11 mouse cellular contexts compared by ENCODE assay signal in genomic region chr1:91181784-91182450, GRCm38 (mm10). TPM values are rescaled to one million over a fixed set of nuclear protein-coding genes. Genes with fewer than 3 reads are reported as not detected.
A peak's percentile ranks its signal among the peaks of the same experiment; 100 is the strongest.
DNase-seq lines count a peak whose midpoint lies in the region; ATAC-seq and TF ChIP-seq lines count a peak whose summit lies in the region.
"Had no signal": no experiment of that assay in that cellular context is flagged by ENCODE, and none has a peak within 500 bp of the region (broad histone marks: within the 10 kb centered on the region; RNA-seq: fewer than 3 reads in every experiment).

No protein-coding gene starts in this region.

- no peaks in the 10 kb centered on the region; the same call in 1 of the 2 replicates for H3K4me1 ChIP-seq in embryonic facial prominence, embryonic 11.5 days (ENCODE audit: control insufficient read depth, insufficient read depth, low read length)
- peaks cover 31% of the 10 kb centered on the region for H3K4me1 ChIP-seq in embryonic facial prominence, embryonic 10.5 days
- peaks cover 6% of the 10 kb centered on the region for H3K4me1 ChIP-seq in bone marrow, adult 2 months (ENCODE audit: control insufficient read depth, insufficient read depth, low read length)
- no peaks in the 10 kb centered on the region for H3K4me1 ChIP-seq in intestine, postnatal 0 days (replicated peaks; ENCODE audit: control insufficient read depth, insufficient read depth, low read length)
- peaks cover 10% of the 10 kb centered on the region for H3K4me1 ChIP-seq in forebrain, embryonic 15.5 days

- TF ChIP-seq CTCF in left cerebral cortex, adult 2 months (IDR thresholded peaks at IDR 0.05), result no peak
- no peak for TF ChIP-seq CTCF in bone marrow, adult 2 months (IDR thresholded peaks at IDR 0.05; ENCODE audit: control insufficient read depth, insufficient read depth, low read length)
- no peak for TF ChIP-seq CTCF in intestine, postnatal 0 days (IDR thresholded peaks at IDR 0.05; ENCODE audit: low read depth)

- no peak overlapping the region for H3K4me2 ChIP-seq in embryonic facial prominence, embryonic 11.5 days (ENCODE audit: low read depth, low read length)
- H3K4me2 ChIP-seq in intestine, postnatal 0 days (replicated peaks; ENCODE audit: low read depth), result peak overlapping the region; percentile 32
- no peak overlapping the region for H3K4me2 ChIP-seq in forebrain, embryonic 15.5 days (replicated peaks)
- H3K4me2 ChIP-seq: forebrain, embryonic 13.5 days; limb, embryonic 12.5 days had no signal

- H3K27me3 ChIP-seq in embryonic facial prominence, embryonic 11.5 days (ENCODE audit: control insufficient read depth, insufficient read depth, low read length), result peaks cover 12% of the 10 kb centered on the region; the same call in 1 of the 2 replicates
- peaks cover 51% of the 10 kb centered on the region for H3K27me3 ChIP-seq in embryonic facial prominence, embryonic 10.5 days (replicated peaks; ENCODE audit: low read depth, poor library complexity, severe bottlenecking)
- peaks cover 10% of the 10 kb centered on the region; the same call in 1 of the 2 replicates for H3K27me3 ChIP-seq in intestine, postnatal 0 days (replicated peaks; ENCODE audit: control insufficient read depth, insufficient read depth, low read length)
- peaks cover 21% of the 10 kb centered on the region for H3K27me3 ChIP-seq in forebrain, embryonic 15.5 days
- H3K27me3 ChIP-seq: Patski had no signal

- no peaks in the 10 kb centered on the region for H3K9me3 ChIP-seq in embryonic facial prominence, embryonic 11.5 days (replicated peaks; ENCODE audit: control insufficient read depth, low read length)
- no peaks in the 10 kb centered on the region for H3K9me3 ChIP-seq in embryonic facial prominence, embryonic 10.5 days
- H3K9me3 ChIP-seq in intestine, postnatal 0 days (ENCODE audit: control insufficient read depth), result no peaks in the 10 kb centered on the region
- no peaks in the 10 kb centered on the region for H3K9me3 ChIP-seq in forebrain, embryonic 15.5 days
- H3K9me3 ChIP-seq: forebrain, embryonic 13.5 days; limb, embryonic 12.5 days had no signal

- no peak for TF ChIP-seq POLR2A in bone marrow, adult 2 months (IDR thresholded peaks at IDR 0.05; ENCODE audit: borderline replicate concordance, control insufficient read depth, low read depth, low read length)

- no peak overlapping the region for H3K9ac ChIP-seq in embryonic facial prominence, embryonic 11.5 days (replicated peaks; ENCODE audit: low read length)
- no peak overlapping the region for H3K9ac ChIP-seq in intestine, postnatal 0 days (ENCODE audit: low read depth, low read length)
- H3K9ac ChIP-seq in forebrain, embryonic 15.5 days (replicated peaks), result no peak overlapping the region
- H3K9ac ChIP-seq: forebrain, embryonic 13.5 days; limb, embryonic 12.5 days had no signal

- no peak overlapping the region for H3K27ac ChIP-seq in embryonic facial prominence, embryonic 11.5 days (replicated peaks; ENCODE audit: low read depth, low read length)
- no peak overlapping the region for H3K27ac ChIP-seq in embryonic facial prominence, embryonic 10.5 days (replicated peaks)
- H3K27ac ChIP-seq in left cerebral cortex, adult 2 months, result peak overlapping the region; percentile 92
- no peak overlapping the region for H3K27ac ChIP-seq in bone marrow, adult 2 months (ENCODE audit: control insufficient read depth, insufficient read depth, low read depth, low read length, poor library complexity)
- H3K27ac ChIP-seq in intestine, postnatal 0 days (ENCODE audit: low read depth, low read length), result no peak overlapping the region
- H3K27ac ChIP-seq in forebrain, embryonic 15.5 days (replicated peaks), result no peak overlapping the region
- H3K27ac ChIP-seq: forebrain, embryonic 13.5 days; limb, embryonic 12.5 days had no signal

- peak; percentile 7 for DNase-seq in embryonic facial prominence, embryonic 11.5 days (ENCODE audit: low spot score)
- no peak for DNase-seq in embryonic facial prominence, embryonic 10.5 days (ENCODE audit: low spot score)
- no peak for DNase-seq in left cerebral cortex, adult 2 months (ENCODE audit: extremely low spot score in 1 of 2, low spot score in 2 of 2)
- no peak for DNase-seq in left cerebral cortex, postnatal 10 days (ENCODE audit: extremely low spot score in 1 of 2, low spot score in 2 of 2)
- no peak for DNase-seq in urinary bladder, postnatal 25 days (ENCODE audit: low spot score)

- no peak overlapping the region for H3K4me3 ChIP-seq in embryonic facial prominence, embryonic 11.5 days (ENCODE audit: low read depth, low read length)
- no peak overlapping the region for H3K4me3 ChIP-seq in embryonic facial prominence, embryonic 10.5 days
- H3K4me3 ChIP-seq in left cerebral cortex, adult 2 months, result peak overlapping the region; percentile 74
- H3K4me3 ChIP-seq in bone marrow, adult 2 months (replicated peaks; ENCODE audit: control insufficient read depth, low read depth, low read length), result peak overlapping the region; percentile 6
- H3K4me3 ChIP-seq in intestine, postnatal 0 days (ENCODE audit: low read depth, low read length), result no peak overlapping the region
- no peak overlapping the region for H3K4me3 ChIP-seq in forebrain, embryonic 15.5 days
- H3K4me3 ChIP-seq: forebrain, embryonic 13.5 days; limb, embryonic 12.5 days had no signal

- 49% methylated on average over 12 of the region's 12 CpGs for WGBS in embryonic facial prominence, embryonic 11.5 days
- WGBS in embryonic facial prominence, embryonic 10.5 days, result 57% methylated on average over 12 of the region's 12 CpGs
- 4% methylated on average over 12 of the region's 12 CpGs for WGBS in bone marrow, adult 2 months
- WGBS in intestine, postnatal 0 days, result 20% methylated on average over 12 of the region's 12 CpGs
- 60% methylated on average over 12 of the region's 12 CpGs for WGBS in forebrain, embryonic 15.5 days

- intact Hi-C loops in left cerebral cortex, adult 2 months (cut with DNase I), result loop anchor here (5.0 kb wide), 1 partner anchor 200 kb away; no protein-coding TSS in a partner anchor
- intact Hi-C loops in left cerebral cortex, postnatal 10 days (cut with DNase I), result loop anchor here (2.0 kb wide), 1 partner anchor 29 kb away; no protein-coding TSS in a partner anchor

- H3K36me3 ChIP-seq in embryonic facial prominence, embryonic 11.5 days (replicated peaks; ENCODE audit: control insufficient read depth, insufficient read depth, low read depth, low read length), result no peaks in the 10 kb centered on the region
- no peaks in the 10 kb centered on the region for H3K36me3 ChIP-seq in embryonic facial prominence, embryonic 10.5 days (replicated peaks)
- H3K36me3 ChIP-seq in intestine, postnatal 0 days (ENCODE audit: control insufficient read depth, insufficient read depth), result no peaks in the 10 kb centered on the region
- H3K36me3 ChIP-seq in forebrain, embryonic 15.5 days, result no peaks in the 10 kb centered on the region
- H3K36me3 ChIP-seq: limb, embryonic 12.5 days had no signal

- no peak for ATAC-seq in embryonic facial prominence, embryonic 11.5 days (replicated peaks; ENCODE audit: insufficient number of reproducible peaks, low FRiP score, low TSS enrichment, low read depth)
- ATAC-seq in intestine, postnatal 0 days, result no peak
- no peak for ATAC-seq in forebrain, embryonic 15.5 days (replicated peaks)
- ATAC-seq: forebrain, embryonic 13.5 days; Patski had no signal

RNA-seq across cellular contexts. Expression of gene Ramp1, which starts 2.3 kb away (rescaled TPM):
- polyA plus RNA-seq in embryonic facial prominence, embryonic 11.5 days (2014; fragmentation: Nextera tagmentation; extraction: Ambion mirVana), result 0.21 and 0.41 TPM in 2 replicates
- polyA plus RNA-seq in embryonic facial prominence, embryonic 10.5 days (2016; fragmentation: Nextera tagmentation; extraction: Ambion mirVana), result 0.47 and 0.61 TPM in 2 replicates
- total RNA-seq in left cerebral cortex, adult 2 months (2021), result 10 to 100 TPM; 52.6 to 53.0 TPM
- 10 to 100 TPM; 33.9 to 37.5 TPM for total RNA-seq in left cerebral cortex, postnatal 10 days (2021)
- polyA plus RNA-seq in bone marrow, adult 2 months (2011; ENCODE audit: insufficient read depth, insufficient read length, low replicate concordance, missing spikeins), result 12.9 and 22.2 TPM in 2 replicates
- polyA plus RNA-seq in intestine, postnatal 0 days (2015; fragmentation: Nextera tagmentation; extraction: Ambion mirVana), result 16.1 and 16.5 TPM in 2 replicates
- polyA plus RNA-seq in forebrain, embryonic 15.5 days (2015; fragmentation: Nextera tagmentation; extraction: Ambion mirVana), result 3.2 and 3.3 TPM in 2 replicates
- polyA plus RNA-seq: Patski had no signal

RNA-seq across cellular contexts. Expression of gene Rbm44, which starts 37.0 kb away (rescaled TPM):
- 0.43 and 0.74 TPM in 2 replicates for polyA plus RNA-seq in embryonic facial prominence, embryonic 11.5 days (2014; fragmentation: Nextera tagmentation; extraction: Ambion mirVana)
- polyA plus RNA-seq in embryonic facial prominence, embryonic 10.5 days (2016; fragmentation: Nextera tagmentation; extraction: Ambion mirVana), result 0.87 and 1.2 TPM in 2 replicates
- not detected for total RNA-seq in left cerebral cortex, adult 2 months (2021)
- total RNA-seq in left cerebral cortex, postnatal 10 days (2021), result under 1 TPM; 0.24 to 0.36 TPM
- 4.2 and 11.0 TPM in 2 replicates for polyA plus RNA-seq in bone marrow, adult 2 months (2011; ENCODE audit: insufficient read depth, insufficient read length, low replicate concordance, missing spikeins)
- polyA plus RNA-seq in intestine, postnatal 0 days (2015; fragmentation: Nextera tagmentation; extraction: Ambion mirVana), result 0.13 and 0.52 TPM in 2 replicates
- 0.14 and 0.17 TPM in 2 replicates for polyA plus RNA-seq in forebrain, embryonic 15.5 days (2015; fragmentation: Nextera tagmentation; extraction: Ambion mirVana)

Comparison
In these comparisons a context has a peak if more than half of its experiments do, and no peak if none do; other contexts are left out.
1. H3K4me3 ChIP-seq: peak in left cerebral cortex, adult 2 months (single experiment) and bone marrow, adult 2 months (single experiment); none in embryonic facial prominence, embryonic 11.5 days (single experiment), embryonic facial prominence, embryonic 10.5 days (single experiment), intestine, postnatal 0 days (single experiment) and forebrain, embryonic 15.5 days (single experiment).